Mouse (Mus musculus): ENCODE measurements around the gene Nme1.

- no peak for TF ChIP-seq CTCF (IDR thresholded peaks at IDR 0.05; ENCODE audit: insufficient read depth, low read depth, low read length)
- TF ChIP-seq POLR2A (IDR thresholded peaks at IDR 0.05; ENCODE audit: insufficient read depth, low read depth, low read length) = no peak
These were observed 6.8 kb downstream of the Nme1 start for GRCm38 (mm10) chr11:93961482-93961881.

Data from olfactory bulb, adult 2 months (tissue).